Mouse (Mus musculus) heart, adult 18-20 months (tissue): ENCODE results near the gene Arl4d. TPM values are rescaled to one million over a fixed set of nuclear protein-coding genes. Genes with fewer than 3 reads are reported as not detected.
"Not testable (repeated sequence)": the region's sequence is repeated elsewhere in the genome, so short reads cannot be mapped to it uniquely, and the experiment has no call there.

Experiments used
- DNase-seq, 2 experiments: peaks; one replicate each; pipeline ENCODE4 v3.0.0; 2021 to 2022; ENCODE audit warnings: mixed read lengths in 1 of 2
- total RNA-seq, 2 experiments: library from RNA; stranded (reverse); gene quantifications; 2 replicates each; pipeline ENCODE4 v1.2.3; 2021

The Arl4d gene
- total RNA-seq, 2 experiments from 2014 or later, result 19.6 to 22.5 TPM

- DNase-seq, result peak; percentile 74 to 84
These were observed 19.7 kb upstream of the Arl4d start for GRCm38 (mm10) chr11:101645411-101646282.

- not testable (repeated sequence) for DNase-seq
These were observed 19.0 kb upstream of the Arl4d start for GRCm38 (mm10) chr11:101646283-101646794.

DNA sequence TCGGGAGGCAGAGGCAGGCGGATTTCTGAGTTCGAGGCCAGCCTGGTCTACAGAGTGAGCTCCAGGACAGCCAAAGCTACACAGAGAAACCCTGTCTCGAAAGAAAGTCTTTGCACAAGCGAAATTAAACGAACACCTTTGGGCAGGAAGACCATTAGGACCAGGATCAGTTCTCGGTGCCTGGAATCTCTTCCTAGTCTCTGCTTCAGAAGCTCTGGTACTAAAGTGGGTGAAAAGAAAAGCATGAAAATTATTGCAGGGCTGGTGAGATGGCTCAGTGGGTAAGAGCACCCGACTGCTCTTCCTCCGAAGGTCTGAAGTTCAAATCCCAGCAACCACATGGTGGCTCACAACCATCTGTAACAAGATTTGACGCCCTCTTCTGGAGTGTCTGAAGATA lies 18.2 kb upstream of the Arl4d start:
- not testable (repeated sequence) for DNase-seq

- DNase-seq, result no peak
These were observed 9.0 kb upstream of the Arl4d start for GRCm38 (mm10) chr11:101656356-101656755.

GRCm38 (mm10) chr11:101657528-101657885 lies 7.8 kb upstream of the Arl4d start:
- no peak for DNase-seq

- peak; percentile 81 to 90 for DNase-seq
These were observed 7.2 kb upstream of the Arl4d start for GRCm38 (mm10) chr11:101657886-101658750.

DNA sequence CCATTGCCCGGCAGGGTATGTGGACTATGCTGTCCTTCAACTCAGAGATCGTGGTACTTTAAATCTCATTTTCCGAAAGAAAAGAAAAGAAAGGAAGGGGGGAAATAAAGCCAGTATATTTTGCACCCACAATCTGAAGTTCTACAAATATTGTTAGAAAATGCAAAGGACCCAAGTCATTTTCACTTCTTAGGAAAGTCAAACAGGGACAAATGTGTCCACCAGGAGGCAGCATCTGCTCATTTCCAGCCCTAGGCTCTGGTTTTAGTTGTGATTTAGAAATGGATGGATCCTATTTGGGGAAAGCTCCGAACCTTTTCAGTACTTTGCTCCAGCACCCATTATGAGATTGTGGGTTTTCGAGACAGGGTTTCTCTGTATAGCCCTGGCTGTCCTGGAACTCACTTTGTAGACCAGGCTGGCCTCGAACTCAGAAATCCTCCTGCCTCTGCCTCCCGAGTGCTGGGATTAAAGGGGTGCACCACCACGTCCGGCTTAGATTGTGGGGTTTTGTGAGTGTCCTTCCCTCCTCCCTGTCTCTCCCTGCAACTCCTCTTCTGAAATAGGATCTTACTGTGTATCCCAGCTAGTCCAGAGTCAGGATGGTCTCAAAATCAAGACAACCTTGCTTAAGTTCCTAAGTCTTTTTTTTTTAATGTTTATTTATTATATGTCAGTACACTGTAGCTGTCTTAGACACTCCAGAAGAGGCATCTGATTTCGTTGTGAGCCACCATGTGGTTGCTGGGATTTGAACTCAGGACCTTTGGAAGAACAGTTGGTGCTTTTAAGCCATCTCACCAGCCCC lies 6.4 kb upstream of the Arl4d start:
- DNase-seq, result peak; percentile 67 to 88

DNA sequence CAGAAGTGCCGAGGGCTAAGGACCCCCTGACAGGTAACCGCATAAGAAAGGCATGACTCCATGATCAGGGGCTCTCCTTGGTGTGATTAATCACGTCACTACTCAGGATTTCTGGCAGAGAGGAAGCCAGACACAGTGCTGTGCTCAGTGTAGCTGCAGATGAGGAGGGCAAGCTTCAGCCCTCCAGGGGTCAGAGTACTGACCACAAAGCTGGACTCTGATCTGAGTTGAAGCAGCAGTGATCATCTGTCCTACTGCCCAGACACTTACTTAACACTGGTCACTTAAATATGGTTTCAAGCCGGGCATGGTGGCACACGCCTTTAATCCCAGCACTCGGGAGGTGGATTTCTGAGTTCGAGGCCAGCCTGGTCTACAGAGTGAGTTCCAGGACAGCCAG lies 4.2 kb upstream of the Arl4d start:
- no peak for DNase-seq

GRCm38 (mm10) chr11:101661786-101662185 lies 3.6 kb upstream of the Arl4d start:
- DNase-seq, result no peak

DNA sequence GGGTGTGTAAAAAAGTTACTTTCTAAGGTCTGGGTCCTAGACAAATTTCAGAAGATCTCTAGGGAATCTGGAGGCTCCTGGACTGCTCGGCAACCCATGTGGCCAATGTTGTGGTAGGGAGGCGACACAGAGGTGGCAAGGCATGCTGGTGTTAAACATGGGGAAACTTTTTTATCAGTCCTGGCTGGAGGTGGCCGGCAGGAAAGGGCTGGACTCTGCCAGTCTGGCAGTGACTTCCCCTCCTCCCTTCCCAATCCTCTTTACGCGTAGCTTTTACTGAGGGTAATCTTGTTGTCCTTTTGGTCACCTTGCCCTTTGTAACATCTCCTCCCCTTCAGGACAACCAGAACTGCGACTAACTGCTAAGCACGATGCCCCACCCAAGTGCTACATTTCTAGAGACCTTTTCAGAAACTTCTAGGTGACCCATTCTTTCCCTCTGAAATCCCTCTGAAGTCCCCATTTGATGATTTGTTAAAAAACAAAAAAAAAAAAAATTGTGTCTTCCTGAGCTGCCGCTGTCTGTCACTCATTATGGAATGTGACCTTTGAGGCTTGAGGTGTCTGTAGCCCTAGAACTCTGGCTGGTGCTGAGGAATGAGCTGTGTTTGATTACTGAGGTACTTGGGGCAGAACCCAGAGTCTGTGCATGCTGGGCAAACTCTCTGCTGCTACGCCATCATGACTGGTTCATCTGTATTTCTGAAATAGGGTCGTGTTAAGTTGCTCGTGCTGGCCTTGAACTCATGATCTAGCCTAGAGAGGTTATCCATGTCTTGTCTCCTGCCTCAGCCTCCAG lies 1.9 kb upstream of the Arl4d start:
- no peak for DNase-seq

DNA sequence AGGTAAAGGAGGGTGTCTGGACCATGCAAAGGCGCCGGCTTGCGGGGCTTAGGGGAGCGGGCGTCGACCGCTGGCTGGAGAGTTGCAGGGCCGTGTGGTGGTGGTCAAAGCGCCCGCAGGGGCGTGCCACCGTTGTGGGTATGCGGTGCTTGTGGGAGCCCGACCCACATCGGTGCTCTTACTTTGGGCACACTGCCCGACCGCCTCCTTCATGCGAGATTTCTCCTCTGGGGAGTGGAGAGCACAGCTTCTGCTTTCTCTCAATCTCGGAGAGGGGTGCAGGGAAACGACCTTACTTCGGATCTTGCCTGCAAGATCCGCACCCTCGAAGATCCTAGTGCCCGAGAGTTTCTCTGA lies 273 bp downstream of the Arl4d start:
- no peak for DNase-seq

- peak; percentile 57 to 70 for DNase-seq
These were observed 1.4 kb downstream of the Arl4d start for GRCm38 (mm10) chr11:101666626-101667345.

DNA sequence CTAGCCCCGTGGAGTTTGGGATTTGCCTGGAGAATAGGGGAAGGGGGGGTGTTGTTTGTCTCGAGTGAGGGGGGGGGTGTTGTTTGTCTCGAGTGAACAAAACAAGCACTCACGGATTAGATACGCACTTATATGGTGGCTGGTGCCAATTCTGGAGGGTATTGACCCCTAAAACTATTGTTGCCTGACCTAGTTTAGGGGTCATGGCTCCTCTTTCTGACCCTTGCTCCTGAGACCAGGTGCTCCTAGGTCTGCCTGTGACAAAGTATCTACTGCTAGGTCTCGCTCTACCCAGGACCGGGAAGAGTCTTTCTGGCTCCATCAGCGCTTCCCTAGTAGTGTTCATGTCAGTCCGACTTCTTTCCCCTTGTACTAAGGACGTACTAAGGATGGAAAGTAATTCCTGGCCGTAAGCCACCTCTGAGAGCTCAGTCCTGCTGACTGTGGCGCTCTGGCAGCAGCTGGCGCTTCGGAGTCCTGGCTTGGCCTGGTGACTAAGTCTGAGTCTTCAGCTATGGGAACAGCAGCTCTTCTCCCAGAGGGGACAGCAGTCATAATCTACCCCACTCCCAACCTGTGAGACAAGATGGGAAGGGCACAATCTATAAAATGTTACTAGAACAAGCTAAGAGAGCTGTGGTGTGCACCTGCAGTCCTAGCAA lies 2.7 kb downstream of the Arl4d start:
- DNase-seq, result peak; percentile 79 to 86

DNA sequence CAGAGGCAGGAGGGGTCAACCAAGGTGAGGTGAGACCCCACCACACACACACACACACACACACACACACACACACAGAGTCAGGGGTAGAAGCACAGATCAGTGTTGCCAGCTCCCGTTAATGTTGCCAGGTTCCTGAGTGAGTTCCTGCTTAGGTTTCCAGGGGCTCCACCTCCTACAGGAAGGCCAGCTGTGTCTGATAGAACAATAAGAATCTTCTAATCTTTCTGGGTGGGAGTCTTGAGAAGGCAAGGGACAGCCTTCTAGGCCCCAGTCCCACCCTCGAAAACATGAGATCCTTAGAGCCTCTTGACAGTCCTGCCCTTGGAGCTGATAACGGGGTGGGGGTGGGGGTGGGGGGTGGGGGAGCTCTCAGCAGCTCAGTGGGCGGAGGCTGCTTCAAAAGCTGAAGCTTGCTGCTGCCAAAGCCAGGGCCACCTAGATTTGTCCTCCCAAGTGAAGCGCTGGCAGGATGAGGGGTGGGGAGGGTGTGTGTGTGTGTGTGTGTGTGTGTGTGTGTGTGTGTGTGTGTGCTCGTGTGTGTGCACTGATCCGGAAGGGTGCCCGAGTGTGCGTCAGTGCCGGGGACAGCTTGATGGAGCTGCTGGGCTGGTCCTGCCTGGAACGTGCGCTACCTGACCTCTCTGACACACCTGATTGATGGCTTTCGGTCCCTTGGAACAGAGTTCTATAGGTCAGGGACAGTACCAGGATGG lies 3.4 kb downstream of the Arl4d start:
- DNase-seq, result peak; percentile 71 to 83

DNA sequence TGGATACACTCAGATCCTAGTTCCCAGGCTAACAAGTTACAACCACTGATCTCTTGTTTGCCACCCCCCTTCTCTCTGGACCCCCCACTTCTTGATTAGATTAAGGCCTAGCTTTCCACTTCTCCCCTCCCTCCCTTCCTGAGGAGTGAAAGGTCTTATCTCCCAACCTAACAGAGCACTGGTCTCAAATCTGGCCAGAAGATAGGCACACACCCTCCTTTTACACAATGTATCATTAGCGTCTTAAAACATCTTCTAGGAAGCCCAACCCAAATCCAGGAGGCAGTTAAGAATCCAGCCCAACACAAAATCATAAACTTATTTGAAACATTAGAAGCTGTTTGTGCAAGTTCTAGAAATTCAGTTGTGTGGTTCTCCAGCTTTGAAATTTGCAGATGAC lies 5.0 kb downstream of the Arl4d start:
- no peak for DNase-seq

GRCm38 (mm10) chr11:101671255-101671654 lies 5.9 kb downstream of the Arl4d start:
- DNase-seq, result no peak

- peak; percentile 63 to 84 for DNase-seq
These were observed 7.8 kb downstream of the Arl4d start for GRCm38 (mm10) chr11:101673010-101673642.

DNA sequence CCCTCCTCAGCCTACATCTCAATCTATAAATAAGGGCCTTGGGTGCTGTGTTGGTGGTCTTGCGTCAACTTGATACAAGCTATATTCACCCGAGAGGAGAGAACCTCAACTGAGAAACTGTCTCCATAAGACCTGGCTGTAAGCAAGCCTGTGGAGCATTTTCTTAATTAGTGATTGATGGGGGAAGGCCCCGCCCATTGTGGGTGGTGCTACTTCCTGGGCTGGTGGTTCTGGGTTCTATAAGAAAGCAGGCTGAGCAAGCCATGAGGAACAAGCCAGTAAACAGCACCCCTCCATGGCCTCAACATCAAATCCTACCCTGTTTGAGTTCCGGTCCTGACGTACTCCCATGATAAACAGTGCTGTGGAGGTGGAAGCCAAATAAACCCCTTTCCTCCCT lies 8.8 kb downstream of the Arl4d start:
- DNase-seq, result no peak

- DNase-seq, result no peak
These were observed 10.0 kb downstream of the Arl4d start for GRCm38 (mm10) chr11:101675349-101675748.
